Mouse (Mus musculus) kidney, adult 2 months (tissue): ENCODE measurements at regions not wholly inside any gene's neighbourhood (a gene's known extent, or its start where the extent isn't known, plus 50 kb on each side); places are given as distances from the start of the nearest gene placed in this dataset.

Source experiments
- CTCF ChIP-seq: fragments of 200-500 bp; conservative IDR thresholded peaks from 2 replicates; pipeline ENCODE4 v1.5.1; 2011; ENCODE audit warnings: low read depth, mild to moderate bottlenecking, control low read depth, low read length, moderate library complexity, mixed read lengths; ENCODE audit not compliant: insufficient read depth, insufficient read length
- POLR2A ChIP-seq: fragments of 200-500 bp; IDR thresholded peaks from one replicate; pipeline ENCODE4 v1.6.1; 2011; ENCODE audit warnings: low read depth, low read length, control low read depth

DNA sequence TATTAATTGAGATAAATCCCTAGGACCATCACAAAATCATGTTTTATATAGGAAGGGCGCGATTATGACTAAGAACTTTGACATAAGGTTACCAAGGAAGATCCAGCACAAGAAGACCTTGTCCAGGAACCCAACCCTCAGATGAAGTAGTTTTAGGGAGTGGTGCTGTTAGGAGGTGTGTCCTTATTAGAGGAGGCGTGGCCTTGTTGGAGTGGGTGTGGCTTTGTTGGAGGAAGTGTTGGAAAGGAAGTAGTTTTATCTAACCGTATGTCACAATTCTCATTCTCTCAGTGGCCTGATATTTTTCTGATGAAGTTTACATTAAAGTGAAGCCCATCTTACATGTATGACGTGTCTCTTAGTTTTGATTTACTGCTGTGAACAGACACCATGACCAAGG lies 68.7 kb upstream of the Ahi1 start:
- no peak for TF ChIP-seq CTCF
- no peak for TF ChIP-seq POLR2A
